Mouse (Mus musculus) lung, postnatal 36 days (tissue): Measurements from ENCODE around the gene Taok2.
"Not testable (repeated sequence)": the region's sequence is repeated elsewhere in the genome, so short reads cannot be mapped to it uniquely, and the experiment has no call there.

Experiments used
- DNase-seq: peaks from one replicate; pipeline ENCODE4 v3.0.0; 2022; ENCODE audit warnings: mixed read lengths

The Taok2 gene

GRCm38 (mm10) chr7:126884286-126885164, at the start of gene Taok2:
Gene Taok2 (minus strand): TSS chr7:126884703.
- DNase-seq, result peak; percentile 98

- DNase-seq, result no peak
Measured at GRCm38 (mm10) chr7:126932652-126933051, 48.1 kb upstream of the Taok2 start.

GRCm38 (mm10) chr7:126929046-126929445, 44.5 kb upstream of the Taok2 start:
- peak; percentile 23 for DNase-seq

- peak; percentile 93 for DNase-seq
Measured at GRCm38 (mm10) chr7:126928384-126929037, 44.0 kb upstream of the Taok2 start, which contains the start of gene Kctd13. Gene Kctd13 (plus strand): TSS chr7:126928879.

- peak; percentile 19 for DNase-seq
Measured at GRCm38 (mm10) chr7:126926299-126926698, 41.8 kb upstream of the Taok2 start.

GRCm38 (mm10) chr7:126923999-126924398, 39.5 kb upstream of the Taok2 start:
- DNase-seq, result no peak

- peak; percentile 84 for DNase-seq
Measured at GRCm38 (mm10) chr7:126922624-126923060, 38.1 kb upstream of the Taok2 start, which contains the start of gene Tmem219. Gene Tmem219 (minus strand): TSS chr7:126922917.

GRCm38 (mm10) chr7:126921563-126921962, 37.1 kb upstream of the Taok2 start:
- DNase-seq, result no peak

- no peak for DNase-seq
Measured at GRCm38 (mm10) chr7:126919973-126920372, 35.5 kb upstream of the Taok2 start.

- not testable (repeated sequence) for DNase-seq
Measured at GRCm38 (mm10) chr7:126918356-126918755, 33.9 kb upstream of the Taok2 start.

GRCm38 (mm10) chr7:126914844-126915243, 30.3 kb upstream of the Taok2 start:
- DNase-seq, result no peak

- no peak for DNase-seq
Measured at GRCm38 (mm10) chr7:126905590-126905989, 21.1 kb upstream of the Taok2 start.

- DNase-seq, result not testable (repeated sequence)
Measured at GRCm38 (mm10) chr7:126899781-126900180, 15.3 kb upstream of the Taok2 start.

- DNase-seq, result peak; percentile 97
Measured at GRCm38 (mm10) chr7:126898102-126898990, 13.8 kb upstream of the Taok2 start.

GRCm38 (mm10) chr7:126897390-126898101, 13.0 kb upstream of the Taok2 start:
- DNase-seq, result peak; percentile 69

GRCm38 (mm10) chr7:126896912-126897311, 12.4 kb upstream of the Taok2 start:
- DNase-seq, result no peak

GRCm38 (mm10) chr7:126888852-126889251, 4.3 kb upstream of the Taok2 start:
- peak; percentile 63 for DNase-seq

GRCm38 (mm10) chr7:126887281-126887680, 2.8 kb upstream of the Taok2 start:
- no peak for DNase-seq

GRCm38 (mm10) chr7:126883731-126884181, 747 bp downstream of the Taok2 start:
- DNase-seq, result no peak

- peak; percentile 81 for DNase-seq
Measured at GRCm38 (mm10) chr7:126881040-126881439, 3.5 kb downstream of the Taok2 start.

- no peak for DNase-seq
Measured at GRCm38 (mm10) chr7:126877239-126877638, 7.3 kb downstream of the Taok2 start.

GRCm38 (mm10) chr7:126870520-126870891, 14.0 kb downstream of the Taok2 start:
- no peak for DNase-seq
